Mouse (Mus musculus) granulocyte monocyte progenitor cell, adult 5-6 weeks (primary cell): ENCODE data around the gene Prkcb. TPM values are rescaled to one million over a fixed set of nuclear protein-coding genes. Genes with fewer than 3 reads are reported as not detected.

Source experiments
- ATAC-seq: replicated peaks from 2 replicates; pipeline ENCODE4 v1.8.0; 2016; ENCODE audit warnings: mild to moderate bottlenecking, moderate TSS enrichment, inconsistent platforms; ENCODE audit not compliant: poor library complexity, severe bottlenecking
- total RNA-seq, 2 experiments: library from RNA; stranded (forward) in 1 of 2; stranded (reverse) in 1 of 2; fragments of 200-712, 200-1000 nt in 1 of 2; fragments of >200 nt in 1 of 2; fragmentation: Nextera tagmentation in 1 of 2; gene quantifications; 2 replicates each; pipeline ENCODE4 v1.2.3; 2014 to 2017

Prkcb gene
- total RNA-seq, 2 experiments from 2014 or later: 21.4 to 25.8 TPM

- ATAC-seq: no peak
Measured at GRCm38 (mm10) chr7:122353329-122353728, 64.8 kb downstream of the Prkcb start.

- no peak for ATAC-seq
Measured at GRCm38 (mm10) chr7:122356941-122357340, 68.4 kb downstream of the Prkcb start.

GRCm38 (mm10) chr7:122357847-122358246 is 69.3 kb downstream of the Prkcb start:
- no peak for ATAC-seq

- no peak for ATAC-seq
Measured at GRCm38 (mm10) chr7:122366635-122367034, 78.1 kb downstream of the Prkcb start.

GRCm38 (mm10) chr7:122367303-122368007 is 78.9 kb downstream of the Prkcb start:
- 0 out of 2 replicates have a peak, but pooled peaks have one; percentile 9 for ATAC-seq

- no peak for ATAC-seq
Measured at GRCm38 (mm10) chr7:122370488-122370887, 81.9 kb downstream of the Prkcb start.

GRCm38 (mm10) chr7:122371947-122372346 is 83.4 kb downstream of the Prkcb start:
- ATAC-seq: no peak

GRCm38 (mm10) chr7:122372349-122372748 is 83.8 kb downstream of the Prkcb start:
- ATAC-seq: no peak

- peak; percentile 41 for ATAC-seq
Measured at GRCm38 (mm10) chr7:122376845-122377244, 88.3 kb downstream of the Prkcb start.

GRCm38 (mm10) chr7:122377967-122378366 is 89.4 kb downstream of the Prkcb start:
- ATAC-seq: no peak

- ATAC-seq: peak; percentile 60
Measured at GRCm38 (mm10) chr7:122378473-122378872, 89.9 kb downstream of the Prkcb start.

- ATAC-seq: no peak
Measured at GRCm38 (mm10) chr7:122379292-122379691, 90.7 kb downstream of the Prkcb start.

- no peak for ATAC-seq
Measured at GRCm38 (mm10) chr7:122380336-122381130, 92.0 kb downstream of the Prkcb start.

GRCm38 (mm10) chr7:122381560-122381959 is 93.0 kb downstream of the Prkcb start:
- no peak for ATAC-seq

GRCm38 (mm10) chr7:122383260-122383659 is 94.7 kb downstream of the Prkcb start:
- ATAC-seq: peak; percentile 74

GRCm38 (mm10) chr7:122384891-122385290 is 96.3 kb downstream of the Prkcb start:
- ATAC-seq: no peak

- no peak for ATAC-seq
Measured at GRCm38 (mm10) chr7:122386567-122386966, 98.0 kb downstream of the Prkcb start.

GRCm38 (mm10) chr7:122387896-122388295 is 99.3 kb downstream of the Prkcb start:
- ATAC-seq: no peak

GRCm38 (mm10) chr7:122388858-122389257 is 100.3 kb downstream of the Prkcb start:
- ATAC-seq: no peak

- ATAC-seq: no peak
Measured at GRCm38 (mm10) chr7:122389633-122390032, 101.1 kb downstream of the Prkcb start.

- peak; percentile 62 for ATAC-seq
Measured at GRCm38 (mm10) chr7:122390200-122390599, 101.6 kb downstream of the Prkcb start.

GRCm38 (mm10) chr7:122390683-122391082 is 102.1 kb downstream of the Prkcb start:
- no peak for ATAC-seq
